Comparison of ENCODE assay signal across 13 mouse cellular contexts in genomic region chr4:128950461-128950860, GRCm38 (mm10). TPM values are rescaled to one million over a fixed set of nuclear protein-coding genes. Genes with fewer than 3 reads are reported as not detected.
DNase-seq lines count a peak whose midpoint lies in the region; ATAC-seq and TF ChIP-seq lines count a peak whose summit lies in the region.
"Had no signal": no experiment of that assay in that cellular context is flagged by ENCODE, and none has a peak within 500 bp of the region (broad histone marks: within the 10 kb centered on the region; RNA-seq: fewer than 3 reads in every experiment).

No protein-coding gene starts in this region.

- H3K4me2 ChIP-seq in hindbrain, embryonic 13.5 days: no peak overlapping the region
- H3K4me2 ChIP-seq in hindbrain, embryonic 11.5 days (replicated peaks; ENCODE audit: low read depth, low read length): no peak overlapping the region
- H3K4me2 ChIP-seq: intestine, embryonic 15.5 days; liver, embryonic 11.5 days had no signal

- no peak for ATAC-seq in hindbrain, embryonic 13.5 days (ENCODE audit: low FRiP score)
- ATAC-seq in hindbrain, embryonic 11.5 days (ENCODE audit: low FRiP score): no peak

- TF ChIP-seq CTCF in lung, adult 2 months (IDR thresholded peaks at IDR 0.05; ENCODE audit: insufficient read depth, low read length): no peak

- no peak for TF ChIP-seq POLR2A in lung, adult 2 months (IDR thresholded peaks at IDR 0.05; ENCODE audit: borderline replicate concordance, extremely low read depth, low read depth, low read length)

- peaks cover 21% of the 10 kb centered on the region for H3K4me1 ChIP-seq in hindbrain, embryonic 13.5 days (replicated peaks)
- H3K4me1 ChIP-seq in hindbrain, embryonic 11.5 days (replicated peaks; ENCODE audit: control insufficient read depth, insufficient read depth, low read length): no peaks in the 10 kb centered on the region; the same call in 1 of the 2 replicates
- H3K4me1 ChIP-seq in lung, adult 2 months (ENCODE audit: control insufficient read depth, insufficient read depth, low read length): peaks cover 5% of the 10 kb centered on the region; the same call in 1 of the 2 replicates

- H3K9me3 ChIP-seq in hindbrain, embryonic 13.5 days: no peaks in the 10 kb centered on the region
- no peaks in the 10 kb centered on the region for H3K9me3 ChIP-seq in hindbrain, embryonic 11.5 days (ENCODE audit: control insufficient read depth, low read length)
- H3K9me3 ChIP-seq: intestine, embryonic 15.5 days had no signal

- 0 out of 2 replicates have a peak overlapping the region, but pooled peaks have one; percentile 19 for H3K9ac ChIP-seq in hindbrain, embryonic 13.5 days
- no peak overlapping the region for H3K9ac ChIP-seq in hindbrain, embryonic 11.5 days (ENCODE audit: low read depth, low read length)
- H3K9ac ChIP-seq: intestine, embryonic 15.5 days had no signal

- peak; percentile 55 for DNase-seq in adrenal gland, postnatal 14 days
- DNase-seq in adrenal gland, adult 18-20 months (ENCODE audit: low spot score in 2 of 2): no peak
- no peak for DNase-seq in hindbrain, embryonic 11.5 days (ENCODE audit: low spot score)
- DNase-seq in lung, adult 2 months: peak; percentile 37
- DNase-seq in lung, postnatal 14 days: no peak
- peak; percentile 61 for DNase-seq in lung, postnatal 36 days
- DNase-seq in retina, embryonic 14.5 days (ENCODE audit: low spot score): no peak
- DNase-seq: B cell, adult 2 months; cerebellum, postnatal 36 days; thymus, postnatal 14 days had no signal

- WGBS in hindbrain, embryonic 13.5 days: 86% methylated on average over 5 of the region's 5 CpGs
- WGBS in hindbrain, embryonic 11.5 days: 91% methylated on average over 5 of the region's 5 CpGs
- 46% methylated on average over 5 of the region's 5 CpGs for WGBS in lung, adult 2 months

- 0 out of 2 replicates have a peak, but pooled peaks cover under 1% of the 10 kb centered on the region for H3K27me3 ChIP-seq in hindbrain, embryonic 13.5 days
- H3K27me3 ChIP-seq in hindbrain, embryonic 11.5 days (ENCODE audit: control insufficient read depth, insufficient read depth, low read length): no peaks in the 10 kb centered on the region
- H3K27me3 ChIP-seq: intestine, embryonic 15.5 days had no signal

- H3K27ac ChIP-seq in hindbrain, embryonic 13.5 days: no peak overlapping the region
- H3K27ac ChIP-seq in hindbrain, embryonic 11.5 days (ENCODE audit: low read depth, low read length): no peak overlapping the region
- H3K27ac ChIP-seq: intestine, embryonic 15.5 days had no signal

- no peaks in the 10 kb centered on the region for H3K36me3 ChIP-seq in hindbrain, embryonic 13.5 days
- H3K36me3 ChIP-seq in hindbrain, embryonic 11.5 days (ENCODE audit: control insufficient read depth, insufficient read depth, low read length): no peaks in the 10 kb centered on the region
- H3K36me3 ChIP-seq: intestine, embryonic 15.5 days had no signal

- no peak overlapping the region for H3K4me3 ChIP-seq in hindbrain, embryonic 13.5 days
- H3K4me3 ChIP-seq in hindbrain, embryonic 11.5 days (ENCODE audit: low read depth, low read length): no peak overlapping the region
- H3K4me3 ChIP-seq in lung, adult 2 months (replicated peaks; ENCODE audit: extremely low read depth, low read depth, low read length): no peak overlapping the region
- H3K4me3 ChIP-seq: intestine, embryonic 15.5 days had no signal

RNA-seq across cellular contexts. Expression of gene Azin2, which starts 11.8 kb away (rescaled TPM):
- 34.1 and 41.8 TPM in 2 replicates for total RNA-seq in adrenal gland, postnatal 14 days (2021)
- total RNA-seq in adrenal gland, adult 18-20 months (2021): 10 to 100 TPM; 62.3 to 69.7 TPM
- polyA plus RNA-seq in hindbrain, embryonic 13.5 days (2015; fragmentation: Nextera tagmentation; extraction: Ambion mirVana): 18.4 and 19.9 TPM in 2 replicates
- polyA plus RNA-seq in hindbrain, embryonic 11.5 days (2014; fragmentation: Nextera tagmentation; extraction: Ambion mirVana): 10.8 and 12.5 TPM in 2 replicates
- 46.2 and 49.4 TPM in 2 replicates for polyA plus RNA-seq in lung, adult 2 months (2012; rRNA removed)

RNA-seq across cellular contexts. Expression of gene Ak2, which starts 41.3 kb away (rescaled TPM):
- 175 and 204 TPM in 2 replicates for total RNA-seq in adrenal gland, postnatal 14 days (2021)
- total RNA-seq in adrenal gland, adult 18-20 months (2021): 100 to 1,000 TPM; 111 to 164 TPM
- 90.4 and 92.7 TPM in 2 replicates for polyA plus RNA-seq in hindbrain, embryonic 13.5 days (2015; fragmentation: Nextera tagmentation; extraction: Ambion mirVana)
- 119 and 128 TPM in 2 replicates for polyA plus RNA-seq in hindbrain, embryonic 11.5 days (2014; fragmentation: Nextera tagmentation; extraction: Ambion mirVana)
- polyA plus RNA-seq in lung, adult 2 months (2012; rRNA removed): 22.6 and 24.2 TPM in 2 replicates

Comparison
In these comparisons a context has a peak if more than half of its experiments do, and no peak if none do; other contexts are left out.
1. DNase-seq: peak in adrenal gland, postnatal 14 days (single experiment), lung, adult 2 months (single experiment) and lung, postnatal 36 days (single experiment); none in adrenal gland, adult 18-20 months (0 of 2), hindbrain, embryonic 11.5 days (single experiment), lung, postnatal 14 days (single experiment) and retina, embryonic 14.5 days (single experiment).